Mouse (Mus musculus) neural tube, embryonic 14.5 days (tissue): ENCODE measurements around the gene Tnfsf11. TPM values are rescaled to one million over a fixed set of nuclear protein-coding genes. Genes with fewer than 3 reads are reported as not detected.

Experiments used
- ATAC-seq: fragments of 200-750 bp; cut with Nextera tagmentation; 2 replicates; pipeline ENCODE4 v1.8.0; 2017; ENCODE audit warnings: low read depth, mild to moderate bottlenecking, moderate TSS enrichment, moderate library complexity
- H3K27ac ChIP-seq: fragments of 300-500 bp; sonication (generic); 2 replicates; pipeline ENCODE4 v1.5.1; 2014; ENCODE audit warnings: low read depth, mild to moderate bottlenecking, control low read depth, low read length, moderate library complexity, mixed read lengths
- H3K27me3 ChIP-seq: fragments of 300-500 bp; sonication (generic); 2 replicates; pipeline ENCODE4 v1.6.1; 2014; ENCODE audit warnings: low read length; ENCODE audit not compliant: control insufficient read depth, insufficient read depth
- H3K36me3 ChIP-seq: fragments of 300-500 bp; sonication (generic); 2 replicates; pipeline ENCODE4 v1.6.1; 2014; ENCODE audit warnings: low read length, mixed read lengths; ENCODE audit not compliant: control insufficient read depth, insufficient read depth
- H3K4me1 ChIP-seq: fragments of 300-500 bp; sonication (generic); 2 replicates; pipeline ENCODE4 v1.6.1; 2014; ENCODE audit warnings: low read length; ENCODE audit not compliant: control insufficient read depth, insufficient read depth
- H3K4me2 ChIP-seq: fragments of 300-500 bp; sonication (generic); 2 replicates; pipeline ENCODE4 v1.6.1; 2014; ENCODE audit warnings: mild to moderate bottlenecking, low read depth, low read length, control low read depth
- H3K4me3 ChIP-seq: fragments of 300-500 bp; sonication (generic); 2 replicates; pipeline ENCODE4 v1.5.1; 2014; ENCODE audit warnings: low read depth, low read length, control low read depth, mixed read lengths
- H3K9ac ChIP-seq: fragments of 300-500 bp; sonication (generic); replicated peaks from 2 replicates; pipeline ENCODE4 v1.6.1; 2014; ENCODE audit warnings: low read depth, mild to moderate bottlenecking, control low read depth, low read length, mixed read lengths
- H3K9me3 ChIP-seq: fragments of 300-500 bp; sonication (generic); 2 replicates; pipeline ENCODE4 v1.6.1; 2016; ENCODE audit warnings: low read length; ENCODE audit not compliant: control insufficient read depth
- WGBS: fragments of 180-500 bp; shearing (Covaris S2); extraction: QIAGEN DNeasy Blood & Tissue Kit; methylation state at CpG from one replicate; pipeline ENCODE4 v1.1.7; 2014; 5-methylcytosine and 5-hydroxymethylcytosine counted together
- polyA plus RNA-seq: library from polyadenylated mRNA; unstranded; fragments of >200 nt; fragmentation: Nextera tagmentation; extraction: Ambion mirVana; gene quantifications from 2 replicates; pipeline ENCODE4 v1.2.1, GENCODE M21; 2014

Tnfsf11 gene
- polyA plus RNA-seq, 1 experiment from 2014 or later: 0.27 TPM

DNA sequence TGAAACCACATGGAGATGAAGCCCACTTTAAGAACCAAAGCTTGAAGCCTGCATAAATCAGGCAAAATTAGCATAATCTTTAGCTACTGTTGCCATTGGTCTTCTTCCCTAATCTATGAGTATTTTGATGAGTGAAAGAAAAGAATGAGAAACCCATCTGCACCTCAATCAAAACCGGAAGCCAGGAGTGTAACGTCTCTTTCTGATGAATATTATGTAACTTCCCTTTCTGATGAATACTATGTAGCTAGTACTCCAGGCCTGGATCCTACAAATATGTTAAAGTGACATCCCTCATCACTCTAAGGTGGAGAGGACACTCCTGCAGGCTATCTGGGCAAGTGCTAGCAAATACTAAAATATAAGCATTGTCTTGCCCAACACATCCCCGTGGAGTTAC, 6.9 kb downstream of the Tnfsf11 start:
- 97% methylated on average over 3 of the region's 3 CpGs for WGBS
- H3K4me3 ChIP-seq: no peak overlapping the region
- H3K36me3 ChIP-seq: no peaks in the 10 kb centered on the region
- H3K4me1 ChIP-seq: no peaks in the 10 kb centered on the region
- no peak overlapping the region for H3K27ac ChIP-seq
- no peaks in the 10 kb centered on the region for H3K27me3 ChIP-seq
- ATAC-seq: no peak
- H3K9me3 ChIP-seq: no peaks in the 10 kb centered on the region
- H3K4me2 ChIP-seq: no peak overlapping the region
- no peak overlapping the region for H3K9ac ChIP-seq

DNA sequence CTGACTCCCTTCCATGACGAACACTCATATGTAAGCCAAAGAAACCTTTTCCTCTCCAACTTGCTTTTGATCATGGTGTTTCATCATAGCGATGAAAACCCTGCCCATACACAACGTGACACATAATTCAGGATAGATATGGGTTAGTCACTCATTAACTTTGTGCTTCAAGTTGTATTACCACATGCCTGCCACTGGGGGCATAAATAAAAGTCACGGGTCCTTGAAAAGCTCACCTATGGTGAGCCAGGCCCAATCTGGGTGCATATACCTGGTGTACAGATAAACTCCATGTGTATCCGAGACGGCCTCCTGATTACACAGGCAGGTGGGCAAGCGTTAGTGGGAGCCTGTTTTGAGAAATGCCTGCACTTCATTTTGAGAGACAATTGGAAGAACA, 15.2 kb downstream of the Tnfsf11 start:
- Histone ChIP-seq H3K27me3 (no peaks in the 10 kb centered on the region), H3K4me2 (no peak overlapping the region), H3K4me1 (peaks cover 2% of the 10 kb centered on the region; the same call in 1 of the 2 replicates), H3K9ac (no peak overlapping the region), H3K9me3 (no peaks in the 10 kb centered on the region), H3K27ac (no peak overlapping the region), H3K4me3 (no peak overlapping the region), H3K36me3 (no peaks in the 10 kb centered on the region)
- no peak for ATAC-seq
- 94% methylated on average over 7 of the region's 7 CpGs for WGBS

DNA sequence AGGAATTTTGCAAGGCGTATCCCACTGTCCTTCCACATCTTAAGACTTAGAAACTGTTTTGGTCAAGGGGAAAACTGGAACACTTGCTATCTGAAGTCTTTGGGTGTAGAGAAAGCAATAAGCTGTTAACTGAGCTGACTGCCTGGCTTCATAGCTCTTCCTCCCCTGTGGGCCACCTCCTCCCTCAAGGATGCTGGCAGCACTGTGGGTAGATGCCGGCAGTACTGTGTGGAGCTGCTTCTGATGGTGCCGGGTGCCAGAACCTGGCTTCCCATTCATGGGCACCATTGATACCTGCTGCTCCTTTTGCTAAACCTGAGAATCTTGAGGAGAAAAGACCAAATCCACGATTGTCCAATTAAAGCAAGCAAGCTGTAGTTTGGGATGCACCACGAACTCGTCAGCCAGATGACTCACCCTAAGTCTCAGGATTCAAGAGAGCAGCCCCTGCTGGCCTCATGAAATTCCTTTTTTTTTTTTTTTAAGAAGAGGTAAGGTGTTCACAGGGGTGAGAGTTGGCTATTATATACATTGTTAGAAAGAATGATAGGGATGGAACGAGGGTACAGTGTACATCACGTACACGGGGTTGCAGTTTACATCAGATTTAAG, 17.8 kb downstream of the Tnfsf11 start:
- H3K9me3 ChIP-seq: no peaks in the 10 kb centered on the region
- H3K4me1 ChIP-seq: peaks cover 6% of the 10 kb centered on the region
- H3K4me3 ChIP-seq: no peak overlapping the region
- WGBS: 81% methylated on average over 9 of the region's 9 CpGs
- no peak overlapping the region for H3K9ac ChIP-seq
- H3K36me3 ChIP-seq: no peaks in the 10 kb centered on the region
- no peak overlapping the region for H3K27ac ChIP-seq
- H3K27me3 ChIP-seq: no peaks in the 10 kb centered on the region
- no peak for ATAC-seq
- H3K4me2 ChIP-seq: no peak overlapping the region

DNA sequence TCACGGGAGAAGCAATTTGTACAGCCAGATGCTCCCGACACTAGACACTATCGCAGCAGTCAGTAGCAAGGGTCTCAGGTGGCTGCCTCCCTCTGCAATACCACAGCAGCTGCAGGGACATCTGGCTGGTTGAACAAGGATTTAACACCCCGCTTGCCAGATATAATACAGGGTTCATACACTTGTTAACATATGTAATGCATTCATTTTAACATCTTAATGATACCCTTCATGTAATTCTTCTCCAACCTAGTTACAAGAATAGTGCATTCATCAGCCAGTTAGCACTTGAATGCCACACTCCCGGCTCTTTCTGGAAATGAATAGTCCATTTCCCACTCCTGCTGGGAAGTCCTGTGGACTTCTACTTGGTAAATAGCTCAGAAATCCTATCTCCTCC, 18.9 kb downstream of the Tnfsf11 start:
- 7% methylated on average over 5 of the region's 5 CpGs for WGBS
- Histone ChIP-seq H3K9me3 (no peaks in the 10 kb centered on the region), H3K4me2 (no peak overlapping the region)

DNA sequence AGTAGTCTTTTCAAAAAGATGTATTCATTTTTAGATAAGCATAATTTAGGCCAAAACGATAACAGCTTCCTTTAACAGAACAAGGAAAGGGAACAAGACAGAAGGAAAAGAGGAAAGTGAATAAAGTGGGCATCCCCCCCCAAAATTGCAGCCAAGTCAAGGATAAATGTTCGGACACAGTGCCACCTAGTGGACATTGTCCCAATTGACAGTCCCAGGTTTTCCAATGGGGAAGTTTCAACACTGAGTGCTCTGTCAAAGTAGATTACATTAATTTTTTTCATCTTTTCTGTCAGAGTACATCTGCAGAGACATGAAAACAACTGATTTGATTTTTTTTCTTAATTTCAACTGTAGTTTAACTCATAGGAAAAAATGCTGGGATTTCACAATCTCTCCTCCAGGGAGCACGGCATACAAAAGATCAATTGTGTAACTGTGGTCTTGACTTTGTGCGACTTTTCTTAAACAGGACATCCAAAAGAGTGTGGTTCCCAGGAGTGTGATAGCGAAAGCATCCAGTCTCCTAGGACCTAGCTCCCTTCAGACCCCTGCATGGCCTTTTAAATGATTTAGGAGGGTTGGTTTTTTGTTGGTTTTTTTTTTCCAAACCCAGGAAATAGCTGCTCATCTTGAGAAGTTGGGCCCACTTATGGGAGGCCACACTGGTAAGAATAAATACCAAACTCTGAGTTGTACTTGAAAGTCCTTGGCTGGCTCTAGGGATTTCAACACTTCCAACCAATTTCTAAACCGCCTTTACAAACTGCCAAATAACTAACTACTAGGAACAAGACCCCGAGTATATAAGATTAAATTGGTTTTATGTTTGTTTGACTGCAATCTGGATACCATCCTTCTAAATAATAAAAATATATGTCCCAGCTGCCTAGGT, 19.7 kb downstream of the Tnfsf11 start:
- Histone ChIP-seq H3K27ac (no peak overlapping the region), H3K4me3 (no peak overlapping the region), H3K36me3 (no peaks in the 10 kb centered on the region), H3K9ac (no peak overlapping the region), H3K9me3 (no peaks in the 10 kb centered on the region), H3K27me3 (no peaks in the 10 kb centered on the region), H3K4me1 (peaks cover 6% of the 10 kb centered on the region), H3K4me2 (no peak overlapping the region)
- ATAC-seq: no peak
- 32% methylated on average over 7 of the region's 7 CpGs for WGBS

More for the DNA sequence above, 18.9 kb downstream of the Tnfsf11 start:
- H3K27me3 ChIP-seq: no peaks in the 10 kb centered on the region
- peaks cover 6% of the 10 kb centered on the region for H3K4me1 ChIP-seq
- no peak overlapping the region for H3K27ac ChIP-seq
- ATAC-seq: peak; percentile 68; the same call in 1 of the 2 replicates
- no peak overlapping the region for H3K9ac ChIP-seq
- H3K4me3 ChIP-seq: no peak overlapping the region
- no peaks in the 10 kb centered on the region for H3K36me3 ChIP-seq

DNA sequence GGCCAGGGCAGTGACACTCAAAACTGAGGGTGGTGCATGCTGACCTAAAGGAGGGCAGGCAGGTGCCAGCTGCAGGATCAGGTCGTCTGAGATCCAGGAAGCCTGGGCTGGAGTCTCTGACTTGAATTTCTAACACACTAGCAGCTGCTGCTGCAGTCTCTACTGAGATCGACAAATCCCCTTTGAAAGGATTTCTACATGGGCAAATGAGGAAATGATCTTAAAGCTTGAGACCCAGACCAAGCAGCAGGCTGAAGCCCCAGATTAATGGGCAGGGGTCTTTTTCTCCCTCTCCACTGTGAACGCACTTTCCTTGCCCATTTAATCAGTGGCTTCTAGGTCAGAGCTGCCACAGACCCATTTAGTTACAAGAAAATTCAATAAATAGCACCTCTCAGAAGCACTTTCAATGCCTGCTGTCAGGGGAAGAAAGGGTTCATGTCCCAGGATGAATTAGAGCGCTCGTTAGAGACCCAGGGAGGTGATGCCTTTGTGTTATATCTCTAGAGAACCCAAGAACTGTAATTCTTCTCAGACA, 21.8 kb downstream of the Tnfsf11 start:
- 16% methylated on average over 5 of the region's 5 CpGs for whole genome bisulfite sequencing

DNA sequence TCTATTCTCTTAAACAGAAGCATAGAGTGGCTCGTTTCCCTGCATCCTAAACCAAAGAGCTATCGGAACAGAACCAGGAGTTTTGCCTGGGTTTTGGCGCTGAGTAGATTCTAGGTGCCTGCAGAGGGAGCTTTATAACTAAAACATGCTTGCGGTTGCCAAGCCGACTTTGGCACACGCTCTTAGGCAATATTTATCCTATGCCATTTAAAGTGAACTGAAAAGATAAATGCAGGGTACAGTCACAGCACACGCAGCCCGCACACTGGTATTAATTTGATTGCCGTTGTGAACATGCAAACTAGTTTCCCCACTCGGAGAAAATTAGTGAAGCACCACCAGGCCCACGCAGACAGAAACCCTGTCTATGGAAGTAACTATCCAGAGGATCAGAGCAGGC, 25.4 kb downstream of the Tnfsf11 start:
- no peaks in the 10 kb centered on the region for H3K36me3 ChIP-seq
- ATAC-seq: no peak
- H3K27me3 ChIP-seq: no peaks in the 10 kb centered on the region
- H3K4me3 ChIP-seq: no peak overlapping the region
- 60% methylated on average over 11 of the region's 11 CpGs for WGBS
- no peaks in the 10 kb centered on the region for H3K9me3 ChIP-seq
- no peak overlapping the region for H3K4me2 ChIP-seq
- H3K27ac ChIP-seq: no peak overlapping the region
- H3K9ac ChIP-seq: no peak overlapping the region
- H3K4me1 ChIP-seq: peaks cover 4% of the 10 kb centered on the region; the same call in 1 of the 2 replicates

More for the DNA sequence above, 21.8 kb downstream of the Tnfsf11 start:
- Histone ChIP-seq H3K4me2 (no peak overlapping the region), H3K9ac (no peak overlapping the region), H3K4me3 (no peak overlapping the region), H3K4me1 (peaks cover 6% of the 10 kb centered on the region), H3K27ac (no peak overlapping the region), H3K36me3 (no peaks in the 10 kb centered on the region), H3K9me3 (no peaks in the 10 kb centered on the region), H3K27me3 (no peaks in the 10 kb centered on the region)
- ATAC-seq: no peak

DNA sequence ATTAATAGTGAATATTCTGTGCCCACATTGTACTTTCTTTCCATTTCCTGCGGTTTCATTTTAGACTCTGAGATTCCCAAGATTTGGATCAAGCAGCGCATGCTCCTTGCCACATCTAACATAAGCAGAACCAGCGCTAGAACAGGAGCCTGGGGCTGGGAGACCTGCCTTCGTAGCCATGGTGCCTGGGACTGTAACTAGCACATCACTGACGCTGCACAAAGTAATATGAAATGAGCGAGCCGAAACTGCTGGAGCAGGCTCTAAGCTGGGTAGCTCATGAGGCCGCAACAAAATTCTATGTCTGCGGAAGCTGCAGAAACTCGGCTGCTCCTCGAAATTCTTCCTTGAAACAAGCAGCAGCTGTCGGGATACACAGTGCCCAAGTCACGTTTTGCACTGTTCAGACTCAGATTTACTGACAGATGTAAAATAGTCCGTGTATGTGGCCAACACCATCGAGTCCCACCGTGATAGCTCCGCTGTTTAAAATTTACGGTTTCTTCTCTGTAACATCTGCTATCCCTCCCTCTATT, 31.4 kb downstream of the Tnfsf11 start:
- peak overlapping the region; percentile 49; the same call in 1 of the 2 replicates for H3K27ac ChIP-seq
- H3K4me1 ChIP-seq: peaks cover 3% of the 10 kb centered on the region; the same call in 1 of the 2 replicates
- 49% methylated on average over 18 of the region's 18 CpGs for WGBS
- peak; percentile 46 for ATAC-seq
- H3K9ac ChIP-seq: no peak overlapping the region
- no peaks in the 10 kb centered on the region for H3K36me3 ChIP-seq
- H3K4me2 ChIP-seq: peak overlapping the region; percentile 15; the same call in 1 of the 2 replicates
- H3K9me3 ChIP-seq: no peaks in the 10 kb centered on the region
- no peak overlapping the region for H3K4me3 ChIP-seq
- H3K27me3 ChIP-seq: no peaks in the 10 kb centered on the region
